Mouse (Mus musculus): Measurements from ENCODE around the gene Map6. TPM values are rescaled to one million over a fixed set of nuclear protein-coding genes. Genes with fewer than 3 reads are reported as not detected.
A peak's percentile ranks its signal among the peaks of the same experiment; 100 is the strongest.

The Map6 gene
- total and polyA plus RNA-seq, 2 experiments from 2014 or later: 111 to 292 TPM

DNA sequence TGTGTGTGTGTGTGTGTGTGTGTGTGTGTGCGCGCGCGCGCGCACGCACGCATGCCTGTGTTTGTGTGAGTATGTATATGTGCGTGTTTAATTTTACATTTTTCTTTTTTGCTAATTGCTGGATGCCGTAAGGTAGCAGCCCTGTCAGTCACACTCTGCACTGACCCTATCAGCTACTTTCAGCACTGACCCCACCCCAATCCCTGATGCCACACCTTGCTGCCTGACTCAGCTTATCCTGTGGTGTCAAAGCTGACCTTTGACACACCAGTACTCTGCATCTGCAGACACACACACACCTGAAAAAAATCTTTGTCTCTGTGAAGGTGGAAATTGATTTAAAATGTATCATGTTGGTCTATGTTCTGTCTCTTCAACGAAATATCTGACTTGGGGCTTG is 25.1 kb upstream of the Map6 start:
- no peak for DNase-seq (ENCODE audit: low spot score)
- no peak overlapping the region for H3K9ac ChIP-seq (replicated peaks; ENCODE audit: low read length)
- H3K27me3 ChIP-seq (ENCODE audit: insufficient read depth, low read length): no peaks in the 10 kb centered on the region
- H3K4me3 ChIP-seq (ENCODE audit: low read length): no peak overlapping the region
- 95% methylated on average over 11 of the region's 11 CpGs for WGBS
- ATAC-seq: no peak
- no peaks in the 10 kb centered on the region for H3K9me3 ChIP-seq (ENCODE audit: low read length)
- TF ChIP-seq CTCF (IDR thresholded peaks at IDR 0.05; ENCODE audit: low read depth): no peak
- no peaks in the 10 kb centered on the region for H3K36me3 ChIP-seq (ENCODE audit: insufficient read depth, low read length)
- no peak overlapping the region for H3K4me2 ChIP-seq (ENCODE audit: low read depth, low read length)
- no peaks in the 10 kb centered on the region for H3K4me1 ChIP-seq (ENCODE audit: insufficient read depth, low read length)
- no peak overlapping the region for H3K27ac ChIP-seq

DNA sequence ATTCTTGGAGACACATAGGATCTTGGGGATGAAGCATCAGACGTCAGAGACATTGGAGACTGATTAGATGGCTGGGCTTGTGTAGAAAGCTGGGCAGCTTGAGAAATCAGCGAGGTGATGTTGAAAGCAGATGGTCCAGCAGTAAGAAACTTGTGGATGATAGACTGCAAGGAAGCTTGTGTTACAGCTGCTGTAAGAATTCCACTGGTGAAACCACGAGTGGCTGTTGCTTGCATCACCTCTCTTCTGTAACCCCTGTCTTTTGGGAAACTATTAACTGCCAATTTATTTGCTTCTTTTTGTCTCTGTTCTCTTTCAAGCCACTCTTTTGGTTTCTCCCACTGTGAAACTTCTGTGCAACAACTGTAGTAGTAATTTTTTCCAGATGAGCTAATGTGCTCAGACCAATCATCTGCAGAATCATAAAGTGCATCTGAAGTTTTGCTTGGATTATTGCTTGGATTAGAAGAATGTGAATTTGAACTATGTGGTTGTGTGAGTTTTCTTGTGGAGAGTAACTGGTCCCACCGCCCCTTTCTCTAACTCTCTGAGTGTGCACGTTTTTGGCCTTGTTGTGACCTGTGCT is 19.0 kb upstream of the Map6 start:
- TF ChIP-seq CTCF (IDR thresholded peaks at IDR 0.05; ENCODE audit: low read depth): no peak
- Histone ChIP-seq H3K36me3 (ENCODE audit: insufficient read depth, low read length) (no peaks in the 10 kb centered on the region), H3K9ac (replicated peaks; ENCODE audit: low read length) (no peak overlapping the region), H3K4me3 (ENCODE audit: low read length) (no peak overlapping the region), H3K27me3 (ENCODE audit: insufficient read depth, low read length) (no peaks in the 10 kb centered on the region), H3K9me3 (ENCODE audit: low read length) (no peaks in the 10 kb centered on the region), H3K4me2 (ENCODE audit: low read depth, low read length) (no peak overlapping the region), H3K4me1 (ENCODE audit: insufficient read depth, low read length) (no peaks in the 10 kb centered on the region), H3K27ac (no peak overlapping the region)
- DNase-seq (ENCODE audit: low spot score) (no peak), ATAC-seq (no peak)
- 43% methylated on average over 5 of the region's 5 CpGs for WGBS

DNA sequence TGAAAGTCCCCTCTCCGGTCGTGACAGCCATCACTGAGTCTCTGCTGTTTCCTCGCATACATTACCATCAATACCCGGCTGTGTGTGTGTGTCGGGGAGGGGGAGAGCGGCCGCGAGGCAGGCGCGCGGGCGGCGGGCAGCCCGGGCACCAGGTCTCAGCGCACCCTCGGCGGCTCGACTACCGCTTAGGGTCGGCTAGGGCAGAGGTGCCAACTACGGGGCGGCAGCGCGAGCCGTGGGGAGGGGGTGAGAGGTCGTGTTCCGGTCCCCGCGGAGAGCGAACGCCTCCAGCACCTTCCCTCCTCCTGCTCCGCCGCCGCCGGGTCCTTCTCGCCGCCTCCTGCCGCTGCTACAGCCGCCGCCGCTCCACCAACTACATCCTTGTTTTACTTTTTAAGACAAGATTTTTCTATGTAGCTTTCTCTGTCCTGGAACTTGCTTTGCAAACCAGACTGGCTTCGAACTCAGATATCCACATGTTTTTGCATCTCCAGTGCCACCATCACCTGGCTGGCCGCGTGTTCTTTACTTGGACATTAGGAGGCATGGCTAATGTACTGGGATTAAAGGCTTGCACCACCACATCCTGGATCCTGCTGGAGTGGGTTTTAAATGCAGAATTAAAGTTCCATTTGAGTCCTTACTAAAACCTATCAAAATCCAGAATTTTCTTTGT is 18.2 kb upstream of the Map6 start:
- Histone ChIP-seq H3K9me3 (ENCODE audit: low read length) (no peaks in the 10 kb centered on the region), H3K4me1 (ENCODE audit: insufficient read depth, low read length) (no peaks in the 10 kb centered on the region), H3K4me2 (ENCODE audit: low read depth, low read length) (peak overlapping the region; percentile 57), H3K9ac (replicated peaks; ENCODE audit: low read length) (no peak overlapping the region; the same call in 1 of the 2 replicates), H3K27ac (no peak overlapping the region), H3K4me3 (ENCODE audit: low read length) (peak overlapping the region; percentile 34), H3K36me3 (ENCODE audit: insufficient read depth, low read length) (no peaks in the 10 kb centered on the region), H3K27me3 (ENCODE audit: insufficient read depth, low read length) (no peaks in the 10 kb centered on the region)
- TF ChIP-seq CTCF (IDR thresholded peaks at IDR 0.05; ENCODE audit: low read depth): no peak
- WGBS: 4% methylated on average over 32 of the region's 44 CpGs
- peak; percentile 5 for DNase-seq (ENCODE audit: low spot score)
- peak; percentile 38; the same call in 1 of the 2 replicates for ATAC-seq

DNA sequence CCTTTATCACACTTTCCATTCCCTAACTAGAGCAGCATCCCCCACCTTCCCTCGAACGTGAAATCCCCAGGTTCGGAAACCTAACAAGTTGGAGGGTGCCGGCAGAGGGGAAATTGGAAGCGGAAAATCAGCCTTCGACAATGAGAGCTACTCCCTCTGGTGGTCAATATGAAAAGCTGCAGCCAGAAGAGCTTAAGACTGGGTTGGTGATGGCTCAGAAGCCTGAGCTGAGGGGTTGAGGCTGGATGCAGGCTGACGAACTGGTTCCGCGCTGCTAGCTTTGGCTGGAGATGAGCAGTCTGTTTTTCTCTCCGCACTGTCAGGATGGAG is 17.7 kb upstream of the Map6 start:
- peak; percentile 81 for ATAC-seq
- Histone ChIP-seq H3K9ac (replicated peaks; ENCODE audit: low read length) (no peak overlapping the region), H3K27me3 (ENCODE audit: insufficient read depth, low read length) (no peaks in the 10 kb centered on the region), H3K4me3 (ENCODE audit: low read length) (peak overlapping the region; percentile 34), H3K9me3 (ENCODE audit: low read length) (no peaks in the 10 kb centered on the region), H3K4me1 (ENCODE audit: insufficient read depth, low read length) (no peaks in the 10 kb centered on the region), H3K4me2 (ENCODE audit: low read depth, low read length) (peak overlapping the region; percentile 57), H3K36me3 (ENCODE audit: insufficient read depth, low read length) (no peaks in the 10 kb centered on the region), H3K27ac (no peak overlapping the region)
- DNase-seq (ENCODE audit: low spot score): peak; percentile 94
- 5% methylated on average over 10 of the region's 10 CpGs for WGBS
- peak; percentile 95 for TF ChIP-seq CTCF (IDR thresholded peaks at IDR 0.05; ENCODE audit: low read depth)

DNA sequence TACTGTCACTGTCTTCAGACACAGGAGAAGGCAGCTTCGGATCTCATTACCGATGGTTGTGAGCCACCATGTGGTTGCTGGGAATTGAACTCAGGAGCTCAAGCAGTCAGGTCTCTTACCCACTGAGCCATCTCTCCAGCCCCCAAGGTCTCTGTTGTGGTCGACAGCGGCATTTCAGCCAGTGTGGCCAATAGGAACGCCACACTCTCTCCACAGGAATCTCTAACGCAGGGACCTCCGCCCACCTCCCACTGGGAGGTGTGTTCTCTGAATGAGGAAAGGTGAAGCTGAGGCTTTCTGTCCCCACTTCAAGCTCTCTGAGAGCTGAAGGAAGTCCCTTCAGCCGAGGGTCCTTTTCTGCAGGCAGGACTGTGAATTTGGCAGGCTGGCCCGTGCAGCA is 16.9 kb upstream of the Map6 start:
- DNase-seq (ENCODE audit: low spot score) (no peak), ATAC-seq (no peak)
- Histone ChIP-seq H3K4me1 (ENCODE audit: insufficient read depth, low read length) (no peaks in the 10 kb centered on the region), H3K9ac (replicated peaks; ENCODE audit: low read length) (no peak overlapping the region), H3K27ac (no peak overlapping the region), H3K27me3 (ENCODE audit: insufficient read depth, low read length) (no peaks in the 10 kb centered on the region), H3K4me2 (ENCODE audit: low read depth, low read length) (no peak overlapping the region), H3K36me3 (ENCODE audit: insufficient read depth, low read length) (no peaks in the 10 kb centered on the region), H3K9me3 (ENCODE audit: low read length) (no peaks in the 10 kb centered on the region), H3K4me3 (ENCODE audit: low read length) (no peak overlapping the region)
- TF ChIP-seq CTCF (IDR thresholded peaks at IDR 0.05; ENCODE audit: low read depth): no peak
- 42% methylated on average over 9 of the region's 9 CpGs for WGBS

DNA sequence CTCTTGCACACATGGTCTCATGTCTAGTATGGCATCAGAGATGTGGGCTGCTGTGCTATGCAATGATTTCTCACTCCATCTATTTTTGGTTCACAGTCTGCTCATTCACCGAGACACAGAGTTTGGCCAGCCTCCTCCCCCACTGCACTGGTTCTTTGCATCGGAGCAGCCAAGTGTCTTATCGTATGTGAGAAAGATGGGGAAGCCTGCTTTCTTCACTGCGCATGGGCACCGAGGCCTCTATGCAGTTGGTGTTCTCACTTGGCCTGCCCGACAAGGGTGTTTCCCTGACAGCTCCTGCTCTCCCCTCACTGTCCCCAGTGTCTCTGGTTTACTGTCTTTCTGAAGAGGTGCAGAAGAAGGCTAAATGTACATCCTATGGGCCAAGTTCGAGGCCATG is 12.2 kb upstream of the Map6 start:
- Histone ChIP-seq H3K4me1 (ENCODE audit: insufficient read depth, low read length) (no peaks in the 10 kb centered on the region), H3K4me2 (ENCODE audit: low read depth, low read length) (no peak overlapping the region), H3K27ac (no peak overlapping the region), H3K9me3 (ENCODE audit: low read length) (no peaks in the 10 kb centered on the region), H3K27me3 (ENCODE audit: insufficient read depth, low read length) (no peaks in the 10 kb centered on the region), H3K36me3 (ENCODE audit: insufficient read depth, low read length) (no peaks in the 10 kb centered on the region), H3K4me3 (ENCODE audit: low read length) (no peak overlapping the region), H3K9ac (replicated peaks; ENCODE audit: low read length) (no peak overlapping the region)
- ATAC-seq (no peak), DNase-seq (ENCODE audit: low spot score) (no peak)
- WGBS: 82% methylated on average over 7 of the region's 7 CpGs
- no peak for TF ChIP-seq CTCF (IDR thresholded peaks at IDR 0.05; ENCODE audit: low read depth)

DNA sequence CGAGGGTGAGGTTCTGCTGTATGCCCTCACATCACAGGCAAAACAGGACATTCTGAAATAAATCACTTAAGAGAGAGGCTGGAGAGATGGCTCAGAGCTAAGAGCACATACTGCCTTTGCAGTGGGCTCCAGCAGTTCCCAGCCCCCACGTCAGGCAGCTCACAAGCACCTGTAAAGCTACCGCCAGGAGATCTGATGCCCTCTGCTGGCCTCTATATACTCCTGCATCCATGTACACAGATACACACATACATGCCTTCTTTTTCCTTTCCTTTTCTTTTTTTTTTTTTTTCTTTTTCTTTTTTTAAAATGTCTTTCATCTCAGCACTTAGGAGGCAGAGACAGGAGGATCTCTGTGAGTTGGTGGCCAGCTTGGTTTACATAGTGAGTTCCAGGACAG is 5.3 kb upstream of the Map6 start:
- 45% methylated on average over 3 of the region's 3 CpGs for WGBS
- H3K4me2 ChIP-seq (ENCODE audit: low read depth, low read length): no peak overlapping the region
- no peaks in the 10 kb centered on the region; the same call in 1 of the 2 replicates for H3K27me3 ChIP-seq (ENCODE audit: insufficient read depth, low read length)
- no peaks in the 10 kb centered on the region for H3K9me3 ChIP-seq (ENCODE audit: low read length)
- no peaks in the 10 kb centered on the region for H3K4me1 ChIP-seq (ENCODE audit: insufficient read depth, low read length)
- DNase-seq (ENCODE audit: low spot score) (no peak), ATAC-seq (no peak)
- H3K9ac ChIP-seq (replicated peaks; ENCODE audit: low read length): no peak overlapping the region
- H3K36me3 ChIP-seq (ENCODE audit: insufficient read depth, low read length): no peaks in the 10 kb centered on the region
- no peak overlapping the region for H3K27ac ChIP-seq
- H3K4me3 ChIP-seq (ENCODE audit: low read length): no peak overlapping the region
- peak; percentile 39; the same call in 1 of the 2 replicates for TF ChIP-seq CTCF (IDR thresholded peaks at IDR 0.05; ENCODE audit: low read depth)

All from hindbrain, postnatal 0 days (tissue).